Mouse (Mus musculus) kidney, embryonic 15.5 days (tissue): Measurements from ENCODE around the gene Lin9. TPM values are rescaled to one million over a fixed set of nuclear protein-coding genes. Genes with fewer than 3 reads are reported as not detected.
"Not testable (repeated sequence)": the region's sequence is repeated elsewhere in the genome, so short reads cannot be mapped to it uniquely, and the experiment has no call there.

ENCODE experiments used
- ATAC-seq: fragments of 200-750 bp; cut with Nextera tagmentation; replicated peaks from 2 replicates; pipeline ENCODE4 v1.8.0; 2017; ENCODE audit warnings: moderate TSS enrichment; ENCODE audit not compliant: low FRiP score
- H3K27ac ChIP-seq: fragments of 300-500 bp; sonication (generic); 2 replicates; pipeline ENCODE4 v1.5.1; 2015; ENCODE audit warnings: mild to moderate bottlenecking, inconsistent platforms
- H3K27me3 ChIP-seq: fragments of 300-500 bp; sonication (generic); 2 replicates; pipeline ENCODE4 v1.6.1; 2015; ENCODE audit warnings: inconsistent platforms
- H3K36me3 ChIP-seq: fragments of 300-500 bp; sonication (generic); 2 replicates; pipeline ENCODE4 v1.6.1; 2015; ENCODE audit warnings: inconsistent platforms
- H3K4me1 ChIP-seq: fragments of 300-500 bp; sonication (generic); 2 replicates; pipeline ENCODE4 v1.6.1; 2015; ENCODE audit warnings: inconsistent platforms
- H3K4me2 ChIP-seq: fragments of 300-500 bp; sonication (generic); 2 replicates; pipeline ENCODE4 v1.6.1; 2015; ENCODE audit warnings: moderate library complexity, mild to moderate bottlenecking, inconsistent platforms
- H3K4me3 ChIP-seq: fragments of 300-500 bp; sonication (generic); replicated peaks from 2 replicates; pipeline ENCODE4 v1.5.1; 2015; ENCODE audit warnings: mild to moderate bottlenecking, inconsistent platforms
- H3K9ac ChIP-seq: fragments of 300-500 bp; sonication (generic); 2 replicates; pipeline ENCODE4 v1.6.1; 2015; ENCODE audit warnings: mild to moderate bottlenecking, inconsistent platforms
- H3K9me3 ChIP-seq: fragments of 300-500 bp; sonication (generic); replicated peaks from 2 replicates; pipeline ENCODE4 v1.6.1; 2016; ENCODE audit warnings: inconsistent platforms
- WGBS: fragments of 180-500 bp; shearing (Covaris S2); methylation state at CpG from one replicate; pipeline ENCODE4 v1.1.7; 2015; ENCODE audit warnings: mixed read lengths; 5-methylcytosine and 5-hydroxymethylcytosine counted together
- polyA plus RNA-seq: library from polyadenylated mRNA; unstranded; fragments of >200 nt; fragmentation: Nextera tagmentation; extraction: Ambion mirVana; gene quantifications from 2 replicates; pipeline ENCODE4 v1.2.1, GENCODE M21; 2015

Lin9 gene
- polyA plus RNA-seq = 21.0 and 22.9 TPM in 2 replicates

- ATAC-seq = peak; percentile 91
- H3K9ac ChIP-seq = peak within 1 kb of the TSS; percentile 79
- peaks cover 31% of the 10 kb centered on the region for H3K4me1 ChIP-seq
- H3K4me2 ChIP-seq = peak within 1 kb of the TSS; percentile 75
- peaks cover 4% of the 10 kb centered on the region; the same call in 1 of the 2 replicates for H3K36me3 ChIP-seq
- peak within 1 kb of the TSS; percentile 59 for H3K4me3 ChIP-seq
- H3K27me3 ChIP-seq = no peaks in the 10 kb centered on the region
- H3K27ac ChIP-seq = peak within 1 kb of the TSS; percentile 95
- no peaks in the 10 kb centered on the region for H3K9me3 ChIP-seq
- under 1% methylated on average over 36 of the region's 47 CpGs for WGBS
Observed at GRCm38 (mm10) chr1:180641137-180641517, at the start of gene Lin9. Gene Lin9 (plus strand): TSS chr1:180641150.

- Histone ChIP-seq H3K4me1 (no peaks in the 10 kb centered on the region), H3K9ac (no peak overlapping the region), H3K4me3 (no peak overlapping the region), H3K4me2 (no peak overlapping the region), H3K27me3 (no peaks in the 10 kb centered on the region), H3K27ac (no peak overlapping the region), H3K9me3 (no peaks in the 10 kb centered on the region), H3K36me3 (peaks cover 89% of the 10 kb centered on the region)
- ATAC-seq = no peak
- WGBS = 90% methylated on average over 6 of the region's 6 CpGs
Observed at GRCm38 (mm10) chr1:180600578-180600977, 40.4 kb upstream of the Lin9 start.

GRCm38 (mm10) chr1:180601806-180602205, 39.1 kb upstream of the Lin9 start:
- Histone ChIP-seq H3K27me3 (no peaks in the 10 kb centered on the region), H3K9ac (no peak overlapping the region), H3K4me1 (no peaks in the 10 kb centered on the region), H3K27ac (no peak overlapping the region), H3K36me3 (peaks cover 77% of the 10 kb centered on the region), H3K4me3 (no peak overlapping the region), H3K4me2 (no peak overlapping the region), H3K9me3 (no peaks in the 10 kb centered on the region)
- 89% methylated on average over 6 of the region's 6 CpGs for WGBS
- ATAC-seq = no peak

- H3K27ac ChIP-seq = no peak overlapping the region
- no peak overlapping the region for H3K9ac ChIP-seq
- no peak overlapping the region for H3K4me2 ChIP-seq
- peaks cover 49% of the 10 kb centered on the region for H3K36me3 ChIP-seq
- ATAC-seq = no peak
- 68% methylated on average over 4 of the region's 4 CpGs for WGBS
- H3K9me3 ChIP-seq = no peaks in the 10 kb centered on the region
- no peak overlapping the region for H3K4me3 ChIP-seq
- H3K27me3 ChIP-seq = no peaks in the 10 kb centered on the region
- H3K4me1 ChIP-seq = no peaks in the 10 kb centered on the region
Observed at GRCm38 (mm10) chr1:180604579-180604978, 36.4 kb upstream of the Lin9 start.

GRCm38 (mm10) chr1:180606106-180606505, 34.8 kb upstream of the Lin9 start:
- Histone ChIP-seq H3K4me3 (no peak overlapping the region), H3K4me1 (no peaks in the 10 kb centered on the region), H3K4me2 (no peak overlapping the region), H3K9me3 (no peaks in the 10 kb centered on the region), H3K36me3 (peaks cover 34% of the 10 kb centered on the region), H3K27ac (no peak overlapping the region), H3K9ac (no peak overlapping the region), H3K27me3 (no peaks in the 10 kb centered on the region)
- no peak for ATAC-seq
- 37% methylated on average over 3 of the region's 3 CpGs for whole genome bisulfite sequencing

GRCm38 (mm10) chr1:180606796-180607577, 34.0 kb upstream of the Lin9 start:
- H3K4me2 ChIP-seq = no peak overlapping the region
- ATAC-seq = no peak
- no peak overlapping the region for H3K4me3 ChIP-seq
- H3K27me3 ChIP-seq = no peaks in the 10 kb centered on the region
- 52% methylated on average over 10 of the region's 10 CpGs for WGBS
- H3K4me1 ChIP-seq = no peaks in the 10 kb centered on the region
- H3K36me3 ChIP-seq = peaks cover 25% of the 10 kb centered on the region
- H3K9ac ChIP-seq = no peak overlapping the region
- H3K27ac ChIP-seq = no peak overlapping the region
- H3K9me3 ChIP-seq = 0 out of 2 replicates have a peak, but pooled peaks cover 3% of the 10 kb centered on the region

GRCm38 (mm10) chr1:180607578-180607879, 33.4 kb upstream of the Lin9 start:
- no peaks in the 10 kb centered on the region for H3K27me3 ChIP-seq
- no peak for ATAC-seq
- 89% methylated on average over 2 of the region's 2 CpGs for WGBS
- 0 out of 2 replicates have a peak, but pooled peaks cover 3% of the 10 kb centered on the region for H3K9me3 ChIP-seq
- no peak overlapping the region for H3K4me2 ChIP-seq
- no peak overlapping the region for H3K4me3 ChIP-seq
- peaks cover 21% of the 10 kb centered on the region for H3K36me3 ChIP-seq
- no peak overlapping the region for H3K27ac ChIP-seq
- no peaks in the 10 kb centered on the region for H3K4me1 ChIP-seq
- H3K9ac ChIP-seq = no peak overlapping the region

GRCm38 (mm10) chr1:180611842-180612241, 29.1 kb upstream of the Lin9 start:
- not testable (repeated sequence) for ATAC-seq, H3K4me3 ChIP-seq, H3K9ac ChIP-seq, H3K36me3 ChIP-seq, H3K27ac ChIP-seq, H3K4me2 ChIP-seq, H3K27me3 ChIP-seq, H3K9me3 ChIP-seq, H3K4me1 ChIP-seq
- WGBS = 94% methylated on average over 11 of the region's 14 CpGs

- WGBS = 96% methylated on average over 3 of the region's 3 CpGs
- no peak for ATAC-seq
- Histone ChIP-seq H3K9ac (no peak overlapping the region), H3K36me3 (no peaks in the 10 kb centered on the region), H3K4me1 (no peaks in the 10 kb centered on the region), H3K27me3 (no peaks in the 10 kb centered on the region), H3K4me2 (no peak overlapping the region), H3K27ac (no peak overlapping the region), H3K9me3 (0 out of 2 replicates have a peak, but pooled peaks cover 2% of the 10 kb centered on the region), H3K4me3 (no peak overlapping the region)
Observed at GRCm38 (mm10) chr1:180616762-180617161, 24.2 kb upstream of the Lin9 start.

GRCm38 (mm10) chr1:180622389-180622788, 18.6 kb upstream of the Lin9 start:
- H3K27me3 ChIP-seq = no peaks in the 10 kb centered on the region
- 77% methylated on average over 4 of the region's 4 CpGs for WGBS
- H3K4me1 ChIP-seq = no peaks in the 10 kb centered on the region
- H3K27ac ChIP-seq = no peak overlapping the region
- no peak overlapping the region for H3K9ac ChIP-seq
- H3K9me3 ChIP-seq = 0 out of 2 replicates have a peak, but pooled peaks cover 4% of the 10 kb centered on the region
- H3K4me3 ChIP-seq = no peak overlapping the region
- no peaks in the 10 kb centered on the region for H3K36me3 ChIP-seq
- ATAC-seq = no peak
- no peak overlapping the region for H3K4me2 ChIP-seq

- H3K9me3 ChIP-seq = 0 out of 2 replicates have a peak, but pooled peaks cover 4% of the 10 kb centered on the region
- no peak overlapping the region for H3K27ac ChIP-seq
- 91% methylated on average over 2 of the region's 2 CpGs for WGBS
- no peak overlapping the region for H3K4me2 ChIP-seq
- no peak overlapping the region for H3K4me3 ChIP-seq
- H3K9ac ChIP-seq = no peak overlapping the region
- H3K36me3 ChIP-seq = no peaks in the 10 kb centered on the region
- no peaks in the 10 kb centered on the region for H3K4me1 ChIP-seq
- no peaks in the 10 kb centered on the region for H3K27me3 ChIP-seq
- ATAC-seq = no peak
Observed at GRCm38 (mm10) chr1:180623911-180624310, 17.0 kb upstream of the Lin9 start.

GRCm38 (mm10) chr1:180626141-180626540, 14.8 kb upstream of the Lin9 start:
- peak; percentile 36; the same call in 1 of the 2 replicates for ATAC-seq
- Histone ChIP-seq H3K36me3 (no peaks in the 10 kb centered on the region), H3K27ac (no peak overlapping the region), H3K4me1 (no peaks in the 10 kb centered on the region), H3K9me3 (0 out of 2 replicates have a peak, but pooled peaks cover 4% of the 10 kb centered on the region), H3K9ac (no peak overlapping the region), H3K27me3 (no peaks in the 10 kb centered on the region), H3K4me2 (no peak overlapping the region), H3K4me3 (no peak overlapping the region)
- WGBS = 34% methylated on average over 2 of the region's 2 CpGs

GRCm38 (mm10) chr1:180637796-180638195, 3.2 kb upstream of the Lin9 start:
- 89% methylated on average over 2 of the region's 2 CpGs for WGBS
- ATAC-seq = not testable (repeated sequence)

More at GRCm38 (mm10) chr1:180637796-180638195, 3.2 kb upstream of the Lin9 start:
- not testable (repeated sequence) for H3K4me2 ChIP-seq, H3K27ac ChIP-seq, H3K9ac ChIP-seq, H3K36me3 ChIP-seq, H3K9me3 ChIP-seq, H3K27me3 ChIP-seq, H3K4me3 ChIP-seq
- H3K4me1 ChIP-seq = peaks cover 24% of the 10 kb centered on the region
